Mouse (Mus musculus) layer of hippocampus, adult 9-10 months (tissue): Measurements from ENCODE around the gene Ankrd40.

Experiments
- DNase-seq: peaks from one replicate; pipeline ENCODE4 v3.0.0; 2022; ENCODE audit warnings: low spot score

Ankrd40 gene

GRCm38 (mm10) chr11:94323271-94323925, 4.4 kb upstream of the Ankrd40 start:
- no peak for DNase-seq

DNA sequence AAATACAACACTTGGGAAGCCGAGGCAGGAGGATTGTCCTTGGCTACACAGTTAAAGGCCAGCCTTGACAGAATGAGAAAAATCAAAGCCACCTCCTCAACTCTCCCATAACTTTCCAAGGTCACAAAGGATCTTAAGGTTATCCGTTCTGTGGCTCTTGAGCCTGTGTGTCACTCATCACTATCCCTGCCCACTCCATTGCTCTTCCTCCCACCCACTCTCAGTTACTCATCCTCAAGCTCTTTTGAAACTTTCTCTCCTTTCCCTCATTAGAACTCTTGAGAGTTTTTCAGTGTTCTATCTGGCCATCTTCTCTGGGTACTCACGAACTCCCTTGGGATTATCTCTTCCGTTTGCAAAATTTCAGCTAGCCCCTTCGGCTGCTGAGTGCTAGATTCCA, 3.2 kb upstream of the Ankrd40 start:
- DNase-seq: no peak

DNA sequence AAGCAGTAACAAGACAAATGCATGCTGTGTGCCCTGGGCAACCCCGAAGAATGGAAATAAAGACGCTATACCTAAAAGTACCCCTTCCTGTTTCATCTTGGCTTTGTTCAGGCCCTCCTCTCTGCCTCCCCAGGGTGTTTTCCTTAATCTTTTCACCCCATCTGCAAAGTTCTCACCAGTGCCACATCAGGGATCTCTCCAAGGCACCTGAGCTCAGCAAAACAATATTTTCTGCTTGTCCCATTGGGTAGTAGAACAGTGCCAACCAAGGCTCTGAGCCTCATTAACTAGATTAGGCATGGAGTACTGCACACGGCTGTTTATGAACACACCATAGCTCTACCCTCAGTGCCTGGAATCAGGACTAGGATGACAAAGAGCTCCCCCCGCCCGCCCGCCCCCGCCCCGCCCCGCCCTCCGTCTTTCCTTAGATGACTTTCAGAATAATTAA, 815 bp upstream of the Ankrd40 start:
- DNase-seq: no peak

GRCm38 (mm10) chr11:94328644-94329025, 834 bp downstream of the Ankrd40 start:
- DNase-seq: peak; percentile 30

DNA sequence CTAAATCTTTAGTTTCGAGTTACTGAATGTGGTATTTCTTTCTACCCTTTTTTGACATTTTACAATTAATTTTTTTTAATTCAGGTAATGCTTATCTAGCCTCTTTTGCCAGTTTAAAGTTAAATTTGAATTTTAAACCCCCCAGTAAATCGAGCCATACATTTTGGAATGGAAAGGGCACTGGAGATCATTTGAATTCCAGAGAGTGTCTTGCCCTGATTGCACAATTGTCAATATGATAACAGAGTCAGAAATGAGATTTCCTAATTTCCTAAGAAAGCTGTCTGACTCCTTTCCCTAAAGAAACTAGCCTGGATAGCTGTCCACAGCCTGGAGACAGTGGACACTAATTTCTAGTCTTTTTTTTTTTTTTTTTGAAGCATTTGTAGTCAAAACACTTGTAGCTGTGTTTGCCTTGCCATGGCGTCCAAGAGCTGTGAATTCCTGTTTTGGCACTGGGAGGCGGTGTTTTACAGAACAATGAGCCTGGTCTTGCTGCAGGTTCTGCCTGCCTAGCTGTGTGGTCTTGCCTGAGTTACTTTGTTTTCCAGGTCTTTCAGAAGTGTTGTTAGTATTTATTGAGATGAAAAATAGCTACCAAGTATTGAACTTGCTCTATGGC, 1.6 kb downstream of the Ankrd40 start:
- DNase-seq: peak; percentile 59

- no peak for DNase-seq
These were observed 2.4 kb downstream of the Ankrd40 start for GRCm38 (mm10) chr11:94330211-94330610.

DNA sequence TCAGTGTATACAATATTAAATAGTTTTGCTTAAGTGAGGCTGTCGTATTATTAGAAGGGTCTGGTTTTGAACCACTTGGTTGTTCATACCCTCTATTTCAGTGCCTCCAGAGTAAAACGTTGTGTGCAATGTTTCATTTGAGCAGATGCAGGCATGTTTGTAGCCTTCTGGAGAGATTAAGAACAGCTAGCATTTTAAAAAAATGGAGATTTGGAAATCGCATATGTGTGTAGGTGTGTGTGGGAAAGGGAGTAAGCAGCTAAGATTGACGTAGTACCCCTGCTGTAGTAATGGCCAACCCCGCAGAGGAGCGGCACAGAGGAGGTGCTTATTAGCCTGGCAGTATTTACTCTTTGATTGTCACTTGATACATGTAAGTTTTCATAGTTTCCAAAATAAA, 4.9 kb downstream of the Ankrd40 start:
- no peak for DNase-seq

- DNase-seq: no peak
These were observed 6.7 kb downstream of the Ankrd40 start for GRCm38 (mm10) chr11:94334386-94334968.

DNA sequence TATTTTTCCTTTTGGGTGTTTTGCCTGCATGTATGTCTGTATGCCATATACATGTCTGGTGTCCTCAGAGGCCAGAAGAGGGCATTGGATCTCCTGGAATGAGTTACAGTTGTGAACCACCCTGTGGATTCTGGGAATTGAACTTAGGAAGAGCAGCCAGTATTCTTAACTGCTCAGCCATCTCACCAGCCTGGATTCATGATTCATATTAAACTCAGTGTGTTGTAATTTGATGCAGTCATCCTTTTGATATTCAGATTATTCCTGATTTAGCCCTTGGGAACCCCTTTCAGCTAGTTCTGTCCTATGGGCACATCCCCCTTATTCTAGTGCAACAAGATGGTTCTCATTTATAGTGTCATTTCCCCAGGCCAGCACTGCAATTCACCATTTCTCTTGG, 8.8 kb downstream of the Ankrd40 start:
- DNase-seq: no peak

GRCm38 (mm10) chr11:94338347-94338746, 10.5 kb downstream of the Ankrd40 start:
- no peak for DNase-seq

- peak; percentile 42 for DNase-seq
These were observed 12.2 kb downstream of the Ankrd40 start for GRCm38 (mm10) chr11:94339732-94340585.

- no peak for DNase-seq
These were observed 13.4 kb downstream of the Ankrd40 start for GRCm38 (mm10) chr11:94340948-94341933.

- no peak for DNase-seq
These were observed 14.5 kb downstream of the Ankrd40 start for GRCm38 (mm10) chr11:94342114-94342905.

GRCm38 (mm10) chr11:94343955-94344358, 16.2 kb downstream of the Ankrd40 start:
- DNase-seq: no peak

- no peak for DNase-seq
These were observed 16.7 kb downstream of the Ankrd40 start for GRCm38 (mm10) chr11:94344470-94344869.

GRCm38 (mm10) chr11:94345926-94346325, 18.1 kb downstream of the Ankrd40 start:
- no peak for DNase-seq

GRCm38 (mm10) chr11:94346611-94347010, 18.8 kb downstream of the Ankrd40 start:
- DNase-seq: no peak

DNA sequence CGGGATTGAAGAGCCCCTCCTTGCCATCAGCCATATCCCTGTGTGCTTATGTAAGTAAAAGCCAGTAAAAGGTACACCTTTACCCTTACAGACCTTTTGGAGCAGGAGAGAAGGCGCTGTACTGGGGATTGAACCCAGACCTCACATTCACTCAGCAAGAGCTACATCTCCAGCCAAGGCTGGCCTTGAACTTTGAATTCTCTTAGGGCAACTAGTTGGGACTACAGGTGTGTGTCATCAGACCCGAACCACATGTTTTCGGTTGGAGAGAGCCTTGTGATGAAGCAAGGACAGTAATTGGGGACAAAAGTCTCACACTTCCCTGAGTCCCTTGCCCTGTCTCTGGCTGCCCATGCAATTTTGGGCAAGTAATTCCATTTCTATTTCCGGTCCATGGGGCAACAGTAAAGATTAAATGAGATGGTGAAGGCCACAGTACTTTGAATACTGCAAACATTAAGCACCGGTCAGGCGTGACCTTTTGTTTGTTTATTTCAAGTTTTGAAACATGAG, 19.3 kb downstream of the Ankrd40 start:
- no peak for DNase-seq

GRCm38 (mm10) chr11:94349839-94350238, 22.0 kb downstream of the Ankrd40 start:
- no peak for DNase-seq

GRCm38 (mm10) chr11:94350337-94350736, 22.5 kb downstream of the Ankrd40 start:
- no peak for DNase-seq
